Mouse (Mus musculus): ENCODE measurements around the gene Mef2b.
A peak's percentile ranks its signal among the peaks of the same experiment; 100 is the strongest.
"Not testable (repeated sequence)": the region's sequence is repeated elsewhere in the genome, so short reads cannot be mapped to it uniquely, and the experiment has no call there.

Gene Mef2b

GRCm38 (mm10) chr8:70179082-70179481 is 39.6 kb downstream of the Mef2b start:
- no peak for DNase-seq (ENCODE audit: low spot score)

- no peak for DNase-seq (ENCODE audit: low spot score)
Measured at GRCm38 (mm10) chr8:70181212-70181902, 41.8 kb downstream of the Mef2b start.

- DNase-seq (ENCODE audit: low spot score): no peak
Measured at GRCm38 (mm10) chr8:70181903-70182252, 42.4 kb downstream of the Mef2b start.

- DNase-seq (ENCODE audit: low spot score): no peak
Measured at GRCm38 (mm10) chr8:70183194-70183593, 43.7 kb downstream of the Mef2b start.

- DNase-seq (ENCODE audit: low spot score): no peak
Measured at GRCm38 (mm10) chr8:70188707-70189106, 49.2 kb downstream of the Mef2b start.

- DNase-seq (ENCODE audit: low spot score): no peak
Measured at GRCm38 (mm10) chr8:70193238-70193637, 53.7 kb downstream of the Mef2b start.

- no peak for DNase-seq (ENCODE audit: low spot score)
Measured at GRCm38 (mm10) chr8:70194191-70194590, 54.7 kb downstream of the Mef2b start.

- DNase-seq (ENCODE audit: low spot score): no peak
Measured at GRCm38 (mm10) chr8:70195762-70196161, 56.3 kb downstream of the Mef2b start.

GRCm38 (mm10) chr8:70197603-70198002 is 58.1 kb downstream of the Mef2b start:
- no peak for DNase-seq (ENCODE audit: low spot score)

GRCm38 (mm10) chr8:70200098-70200681 is 60.7 kb downstream of the Mef2b start:
- no peak for DNase-seq (ENCODE audit: low spot score)

GRCm38 (mm10) chr8:70201417-70201816 is 61.9 kb downstream of the Mef2b start:
- DNase-seq (ENCODE audit: low spot score): no peak

- no peak for DNase-seq (ENCODE audit: low spot score)
Measured at GRCm38 (mm10) chr8:70203072-70203471, 63.6 kb downstream of the Mef2b start.

GRCm38 (mm10) chr8:70204757-70205156 is 65.2 kb downstream of the Mef2b start:
- DNase-seq (ENCODE audit: low spot score): no peak

GRCm38 (mm10) chr8:70208130-70208529 is 68.6 kb downstream of the Mef2b start:
- no peak for DNase-seq (ENCODE audit: low spot score)

- DNase-seq (ENCODE audit: low spot score): no peak
Measured at GRCm38 (mm10) chr8:70210538-70210937, 71.0 kb downstream of the Mef2b start.

GRCm38 (mm10) chr8:70211275-70211674 is 71.8 kb downstream of the Mef2b start:
- no peak for DNase-seq (ENCODE audit: low spot score)

- no peak for DNase-seq (ENCODE audit: low spot score)
Measured at GRCm38 (mm10) chr8:70211726-70212111, 72.2 kb downstream of the Mef2b start.

- DNase-seq (ENCODE audit: low spot score): peak; percentile 82
Measured at GRCm38 (mm10) chr8:70212112-70213055, 72.9 kb downstream of the Mef2b start, which contains the start of gene Slc25a42. TSS of gene Slc25a42 (minus strand) at chr8:70212305.

GRCm38 (mm10) chr8:70214411-70214810 is 74.9 kb downstream of the Mef2b start:
- no peak for DNase-seq (ENCODE audit: low spot score)

GRCm38 (mm10) chr8:70215092-70215491 is 75.6 kb downstream of the Mef2b start:
- DNase-seq (ENCODE audit: low spot score): no peak

GRCm38 (mm10) chr8:70216161-70216560 is 76.7 kb downstream of the Mef2b start:
- DNase-seq (ENCODE audit: low spot score): not testable (repeated sequence)

- DNase-seq (ENCODE audit: low spot score): no peak
Measured at GRCm38 (mm10) chr8:70216566-70216965, 77.1 kb downstream of the Mef2b start.
